Mouse (Mus musculus) brain, embryonic 18.5 days (tissue): ENCODE data around the gene Serpine1.

Experiments
- DNase-seq: peaks from one replicate; pipeline ENCODE4 v3.0.0-alpha.2; 2012; ENCODE audit warnings: low read depth, low spot score

Gene Serpine1

DNA sequence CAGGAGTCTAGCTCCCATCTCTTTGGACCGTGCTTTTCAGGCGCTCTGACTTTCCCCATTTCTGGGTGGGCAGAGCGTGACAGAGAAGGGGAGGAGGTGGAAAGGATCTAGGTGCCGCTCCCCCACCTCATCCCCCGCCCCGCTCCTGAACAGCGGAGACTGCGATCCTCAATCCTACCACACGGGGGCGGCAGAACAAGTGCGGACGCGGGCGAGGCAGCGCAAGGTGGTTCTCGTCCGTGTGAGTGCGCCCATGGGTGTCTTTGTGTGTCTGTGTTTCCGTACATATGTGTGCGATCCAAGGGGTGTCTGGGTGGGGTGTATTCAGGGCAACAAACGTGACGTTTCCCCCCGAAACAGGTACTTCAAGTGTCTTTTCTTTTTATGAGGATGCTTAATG is 46.9 kb downstream of the Serpine1 start:
- no peak for DNase-seq

DNA sequence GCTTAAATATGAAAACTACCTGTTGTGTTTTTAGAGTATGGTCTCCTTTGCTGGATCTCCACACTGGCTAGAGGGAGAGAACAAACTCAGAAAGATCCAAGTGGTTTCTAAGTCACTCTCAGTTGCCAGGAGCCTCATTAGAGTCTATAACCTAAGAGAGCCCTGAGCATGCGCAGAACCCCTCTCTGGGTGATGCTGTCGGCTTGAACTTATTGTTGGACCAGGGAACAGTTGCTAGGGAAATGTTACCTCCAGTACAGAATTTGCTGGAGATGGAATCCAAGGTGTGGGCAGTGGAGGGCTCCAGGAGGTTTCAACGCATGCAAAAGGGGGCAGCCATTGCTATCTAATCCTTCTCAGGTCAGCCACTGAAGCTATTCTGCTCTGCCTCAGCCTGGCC is 47.8 kb downstream of the Serpine1 start:
- DNase-seq: no peak

GRCm38 (mm10) chr5:137015913-137016312 is 56.2 kb downstream of the Serpine1 start:
- no peak for DNase-seq

- no peak for DNase-seq
Observed at GRCm38 (mm10) chr5:137012401-137012950, 59.6 kb downstream of the Serpine1 start.
